Mouse (Mus musculus) CH12.LX (cell line): ENCODE results near the gene Sec14l4. TPM values are rescaled to one million over a fixed set of nuclear protein-coding genes. Genes with fewer than 3 reads are reported as not detected.

Experiments used
- DNase-seq: peaks from one replicate; pipeline ENCODE4 v3.0.0-alpha.2; 2013; ENCODE audit errors: extremely low read depth
- H3K27ac ChIP-seq: 2 replicates; pipeline ENCODE4 v1.5.1; 2012; ENCODE audit warnings: low read depth, mild to moderate bottlenecking, control low read depth, moderate library complexity; ENCODE audit not compliant: insufficient read depth
- H3K27me3 ChIP-seq: replicated peaks from 2 replicates; pipeline ENCODE3; 2012; ENCODE audit warnings: inconsistent platforms
- H3K36me3 ChIP-seq, 2 experiments: replicated peaks in 1 of 2; 2 replicates each; pipeline versions ENCODE3 to v1.6.1; 2012; ENCODE audit warnings: inconsistent platforms in 1 of 2, low read length in 1 of 2, mild to moderate bottlenecking in 1 of 2, mixed read lengths in 1 of 2, moderate library complexity in 1 of 2; ENCODE audit not compliant: control insufficient read depth in 1 of 2, insufficient read depth in 1 of 2
- H3K4me1 ChIP-seq, 2 experiments: 2 replicates each; pipeline ENCODE4 v1.6.1; 2012; ENCODE audit warnings: inconsistent platforms in 1 of 2, moderate library complexity in 1 of 2; ENCODE audit not compliant: insufficient read depth in 2 of 2, control insufficient read depth in 1 of 2
- H3K4me2 ChIP-seq: 2 replicates; pipeline ENCODE4 v1.6.1; 2012; ENCODE audit warnings: low read depth, mild to moderate bottlenecking, control low read depth; ENCODE audit not compliant: poor library complexity, insufficient read depth, severe bottlenecking
- H3K4me3 ChIP-seq, 3 experiments: fragments of 150-350 bp in 1 of 3; sonication (generic) in 1 of 3; replicated peaks in 1 of 3; 2 replicates each; pipeline versions ENCODE3 to v1.5.1; 2011 to 2012; ENCODE audit warnings: low read depth in 2 of 3, low read length in 2 of 3, mild to moderate bottlenecking in 2 of 3, moderate library complexity in 2 of 3, control low read depth in 1 of 3, improper control_type of control experiment in 1 of 3, inconsistent platforms in 1 of 3, mixed read lengths in 1 of 3; ENCODE audit not compliant: poor library complexity in 1 of 3
- H3K79me2 ChIP-seq: replicated peaks from 2 replicates; pipeline ENCODE4 v1.6.1; 2012; ENCODE audit warnings: mild to moderate bottlenecking, moderate library complexity; ENCODE audit not compliant: control insufficient read depth, poor library complexity, insufficient read depth, severe bottlenecking; ENCODE audit errors: extremely low read depth
- H3K9ac ChIP-seq: 2 replicates; pipeline ENCODE4 v1.6.1; 2012; ENCODE audit warnings: low read depth, mild to moderate bottlenecking, control low read depth, moderate library complexity; ENCODE audit not compliant: insufficient read depth
- H3K9me3 ChIP-seq: replicated peaks from 2 replicates; pipeline ENCODE3; 2012; ENCODE audit warnings: low read length, inconsistent platforms, mixed read lengths
- BHLHE40 ChIP-seq: IDR thresholded peaks from 2 replicates; pipeline ENCODE4 v1.6.1; 2011; ENCODE audit warnings: mild to moderate bottlenecking, low read depth, low read length, improper control_type of control experiment
- CHD1 ChIP-seq: IDR thresholded peaks from 2 replicates; pipeline ENCODE4 v1.6.1; 2012; ENCODE audit warnings: low read depth, low read length, improper control_type of control experiment, inconsistent platforms
- EP300 ChIP-seq: IDR thresholded peaks from 2 replicates; pipeline ENCODE4 v1.6.1; 2011; ENCODE audit warnings: low read length, improper control_type of control experiment
- GABPA ChIP-seq: IDR thresholded peaks from 2 replicates; pipeline ENCODE4 v1.6.1; 2012; ENCODE audit warnings: low read depth, low read length, improper control_type of control experiment, inconsistent platforms; ENCODE audit not compliant: insufficient replicate concordance
- IRF4 ChIP-seq: IDR thresholded peaks from 2 replicates; pipeline ENCODE4 v1.6.1; 2014; ENCODE audit warnings: low read depth, mild to moderate bottlenecking, inconsistent platforms, low read length, improper control_type of control experiment
- JUN ChIP-seq: IDR thresholded peaks from 2 replicates; pipeline ENCODE4 v1.6.1; 2011; ENCODE audit warnings: low read depth, mild to moderate bottlenecking, low read length, improper control_type of control experiment, moderate library complexity; ENCODE audit not compliant: insufficient read depth
- KAT2A ChIP-seq: IDR thresholded peaks from 2 replicates; pipeline ENCODE4 v1.6.1; 2012; ENCODE audit warnings: low read length, improper control_type of control experiment, inconsistent platforms; ENCODE audit not compliant: insufficient replicate concordance
- MAX ChIP-seq: IDR thresholded peaks from 2 replicates; pipeline ENCODE4 v1.6.1; 2011; ENCODE audit warnings: low read length, improper control_type of control experiment
- MAZ ChIP-seq: IDR thresholded peaks from 2 replicates; pipeline ENCODE4 v1.6.1; 2012; ENCODE audit warnings: low read depth, mild to moderate bottlenecking, inconsistent platforms, low read length, improper control_type of control experiment, moderate library complexity
- MEF2A ChIP-seq: IDR thresholded peaks from 2 replicates; pipeline ENCODE4 v1.6.1; 2014; ENCODE audit warnings: low read depth, mild to moderate bottlenecking, inconsistent platforms, low read length, improper control_type of control experiment, borderline replicate concordance
- MXI1 ChIP-seq: IDR thresholded peaks from 2 replicates; pipeline ENCODE4 v1.6.1; 2011; ENCODE audit warnings: mild to moderate bottlenecking, low read depth, low read length, improper control_type of control experiment
- MYC ChIP-seq: IDR thresholded peaks from 2 replicates; pipeline ENCODE4 v1.6.1; 2011; ENCODE audit warnings: low read depth, mild to moderate bottlenecking, improper control_type of control experiment, low read length
- NELFE ChIP-seq: IDR thresholded peaks from 2 replicates; pipeline ENCODE4 v1.6.1; 2011; ENCODE audit warnings: low read depth, low read length, improper control_type of control experiment
- NRF1 ChIP-seq: IDR thresholded peaks from 2 replicates; pipeline ENCODE4 v1.6.1; 2014; ENCODE audit warnings: low read depth, mild to moderate bottlenecking, inconsistent platforms, low read length, improper control_type of control experiment, moderate library complexity
- RCOR1 ChIP-seq: conservative IDR thresholded peaks from 2 replicates; pipeline ENCODE4 v1.6.1; 2012; ENCODE audit warnings: low read depth, mild to moderate bottlenecking, inconsistent platforms, low read length, improper control_type of control experiment
- SIN3A ChIP-seq: IDR thresholded peaks from 2 replicates; pipeline ENCODE4 v1.6.1; 2012; ENCODE audit warnings: low read length, improper control_type of control experiment, inconsistent platforms
- TBP ChIP-seq: conservative IDR thresholded peaks from 2 replicates; pipeline ENCODE4 v1.6.1; 2011; ENCODE audit warnings: low read depth, low read length, improper control_type of control experiment
- USF1 ChIP-seq: IDR thresholded peaks from 2 replicates; pipeline ENCODE4 v1.6.1; 2014; ENCODE audit warnings: low read depth, mild to moderate bottlenecking, inconsistent platforms, low read length, improper control_type of control experiment
- ZKSCAN1 ChIP-seq: IDR thresholded peaks from 2 replicates; pipeline ENCODE4 v1.6.1; 2012; ENCODE audit warnings: low read depth, inconsistent platforms, low read length, improper control_type of control experiment, borderline replicate concordance
- ZMIZ1 ChIP-seq: IDR thresholded peaks from 2 replicates; pipeline ENCODE4 v1.6.1; 2012; ENCODE audit warnings: low read depth, mild to moderate bottlenecking, inconsistent platforms, low read length, improper control_type of control experiment
- ZNF384 ChIP-seq: IDR thresholded peaks from 2 replicates; pipeline ENCODE4 v1.6.1; 2012; ENCODE audit warnings: low read depth, low read length, improper control_type of control experiment, inconsistent platforms
- dilution Hi-C: fragments of 300-500 bp; cut with MboI; formaldehyde crosslinking; loops from 2 replicates; pipeline ENCODE4 v1.14.3; 2020; ENCODE audit warnings: low sequenced_read_pairs; ENCODE audit not compliant: extremely low pct_unique_long_range_greater_than_20kb, extremely low pct_ligation_motif_present
- in situ Hi-C: fragments of 300-500 bp; cut with MboI; formaldehyde crosslinking; loops from 3 replicates; pipeline ENCODE4 v1.14.3; 2019; ENCODE audit warnings: low sequenced_read_pairs, low pct_ligation_motif_present, low pct_unique_long_range_greater_than_20kb, mixed read lengths
- polyA plus RNA-seq: library from polyadenylated mRNA; unstranded; fragments of >175 nt; gene quantifications from 2 replicates; pipeline ENCODE4 v1.2.1, GENCODE M21; 2012; ENCODE audit warnings: low read depth; ENCODE audit not compliant: insufficient read length
- total RNA-seq, 2 experiments: library from RNA; depleted of rRNA; stranded (reverse); fragments of 300-350 nt in 1 of 2; fragments of >200 nt in 1 of 2; gene quantifications; 2 replicates each; pipeline ENCODE4 v1.2.3; 2012 to 2014

Gene Sec14l4
- total and polyA plus RNA-seq, 3 experiments, result 0.42 to 3.5 (median 0.47) TPM

DNA sequence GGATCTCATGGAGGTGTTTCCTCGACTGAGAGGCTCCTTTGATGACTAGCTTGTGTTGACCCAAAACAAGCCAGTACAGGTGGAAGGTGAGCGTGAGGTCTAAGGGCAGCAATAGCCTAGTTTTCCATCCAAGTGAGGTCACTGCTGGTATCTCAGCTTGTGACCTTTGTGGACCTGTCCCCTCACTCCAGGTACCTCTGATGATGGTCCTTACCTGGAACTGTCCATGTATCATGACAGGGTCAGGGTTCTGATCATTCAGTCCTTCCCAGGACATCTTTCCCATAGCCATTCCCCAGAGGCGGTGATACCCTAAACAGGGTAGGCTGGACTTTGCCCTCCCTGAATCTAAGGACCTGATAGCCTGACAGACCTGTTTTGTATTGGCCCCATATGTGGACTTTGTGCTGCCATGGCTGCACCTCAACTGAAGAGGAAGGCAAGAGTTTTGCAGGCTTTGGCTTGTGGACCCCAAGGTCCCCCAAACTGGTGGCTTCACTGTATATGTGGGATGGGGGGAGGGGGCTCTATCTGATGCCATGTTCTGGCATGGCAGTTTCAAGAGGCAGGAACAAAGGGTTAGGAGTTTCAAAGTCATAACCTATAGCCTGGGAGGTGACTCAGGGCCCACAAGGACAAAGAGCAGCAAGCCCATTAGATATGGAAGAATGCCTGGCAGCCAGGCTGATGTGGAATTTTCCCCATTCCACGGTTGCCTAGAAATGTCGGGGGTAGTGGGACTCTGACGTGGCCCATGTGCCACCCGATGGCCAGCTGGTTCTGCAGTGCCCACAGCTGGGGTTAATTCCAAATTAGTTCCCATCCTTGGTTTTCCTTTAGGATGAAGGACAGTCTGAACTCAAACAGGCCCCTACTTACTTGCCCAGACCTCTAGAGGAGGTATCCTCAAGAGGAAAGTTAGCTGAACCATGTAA, 48.7 kb upstream of the Sec14l4 start:
- Histone ChIP-seq H3K4me1 (no peaks in the 10 kb centered on the region), H3K79me2 (no peaks in the 10 kb centered on the region), H3K9ac (no peak overlapping the region), H3K9me3 (peaks cover 15% of the 10 kb centered on the region), H3K36me3 (peaks cover 19 to 52% of the 10 kb centered on the region in 2 experiments), H3K27ac (no peak overlapping the region), H3K4me2 (no peak overlapping the region), H3K27me3 (no peaks in the 10 kb centered on the region), H3K4me3 (no peak overlapping the region)
- TF ChIP-seq MAX (no peak), ZNF384 (no peak), MEF2A (no peak), NELFE (no peak), MAZ (no peak), RCOR1 (no peak), ZMIZ1 (no peak), ZKSCAN1 (no peak), CHD1 (no peak), MYC (no peak), EP300 (no peak), SIN3A (no peak), JUN (no peak), USF1 (no peak), TBP (no peak), NRF1 (no peak), GABPA (no peak)
- dilution Hi-C loops, result no loop called here
- in situ Hi-C loops, result no loop called here
- no peak for DNase-seq

DNA sequence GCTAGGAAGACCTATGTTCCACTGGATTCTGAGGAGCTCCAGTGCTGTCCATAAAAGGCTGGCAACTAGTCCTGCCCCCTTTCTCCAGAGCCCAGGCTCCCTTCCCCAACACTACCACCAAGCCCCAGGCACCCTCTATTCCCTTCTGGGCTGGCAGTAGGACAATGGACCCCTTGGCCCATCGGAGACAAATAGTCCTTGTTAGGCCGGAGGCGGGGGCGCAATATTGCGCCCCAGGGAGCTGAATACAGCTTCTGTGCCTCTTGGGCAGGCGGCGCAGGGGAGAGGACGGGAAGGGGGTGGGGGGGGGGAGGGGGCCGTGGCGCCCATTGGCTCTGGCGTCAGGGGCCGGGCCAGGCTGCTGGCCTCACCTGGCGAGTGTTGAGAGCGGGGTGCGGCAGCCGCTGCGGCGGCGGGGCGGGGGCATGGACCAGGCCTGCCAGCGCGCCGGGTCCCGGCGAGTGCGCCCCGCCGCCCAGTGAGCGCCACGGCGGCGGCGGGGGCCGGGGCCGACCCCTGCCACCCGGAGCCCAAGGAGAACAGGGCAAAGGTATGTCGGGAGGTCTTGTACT, 47.9 kb upstream of the Sec14l4 start, which contains the start of gene Gal3st1:
Gal3st1 (plus strand) TSS at position 346 of the 572 bp plus-strand sequence.
- no peak for DNase-seq
- no peak within 1 kb of the TSS for H3K4me3 ChIP-seq
- TF ChIP-seq RCOR1, result no peak
- TF ChIP-seq SIN3A, result no peak
- no peak for TF ChIP-seq KAT2A
- TF ChIP-seq JUN, result no peak
- TF ChIP-seq BHLHE40, result no peak
- TF ChIP-seq MAZ, result no peak
- TF ChIP-seq MXI1, result no peak
- no peak for TF ChIP-seq IRF4
- no peaks in the 10 kb centered on the region for H3K27me3 ChIP-seq
- H3K9ac ChIP-seq, result no peak within 1 kb of the TSS
- no peak within 1 kb of the TSS for H3K27ac ChIP-seq
- H3K36me3 ChIP-seq, result peaks cover 10 to 44% of the 10 kb centered on the region in 2 experiments
- peaks cover 15% of the 10 kb centered on the region for H3K9me3 ChIP-seq
- no peaks in the 10 kb centered on the region for H3K4me1 ChIP-seq
- no peak within 1 kb of the TSS for H3K4me2 ChIP-seq
- dilution Hi-C loops, result no loop called here
- in situ Hi-C loops, result no loop called here
- no peaks in the 10 kb centered on the region for H3K79me2 ChIP-seq
